Mouse (Mus musculus) erythroid progenitor cell, adult 5-6 weeks (primary cell): ENCODE data around the gene Mcidas. TPM values are rescaled to one million over a fixed set of nuclear protein-coding genes. Genes with fewer than 3 reads are reported as not detected.

Experiments used
- total RNA-seq, 2 experiments: library from RNA; stranded (forward) in 1 of 2; stranded (reverse) in 1 of 2; fragments of 150-400 nt in 1 of 2; fragments of 186-747, 209-891 nt in 1 of 2; gene quantifications; 2 replicates each; pipeline versions ENCODE4 v1.2.3 to v1.2.4; 2015 to 2017; ENCODE audit warnings: low replicate concordance in 2 of 2

The Mcidas gene
- total RNA-seq, 2 experiments from 2014 or later = not detected

Other genes starting within 250 kb of the Mcidas start
- 82.2 and 93.7 TPM in 2 replicates for gene Plpp1, start 193.1 kb upstream of the Mcidas start, total RNA-seq (2015; ENCODE audit: low replicate concordance)
- 50.8 and 56.6 TPM in 2 replicates for gene Plpp1, start 193.1 kb upstream of the Mcidas start, total RNA-seq (2017; ENCODE audit: low replicate concordance)
- gene Mtrex, start 66.4 kb upstream of the Mcidas start, total RNA-seq (2015; ENCODE audit: low replicate concordance) = 46.1 and 52.4 TPM in 2 replicates
- 49.7 and 60.1 TPM in 2 replicates for gene Mtrex, start 66.4 kb upstream of the Mcidas start, total RNA-seq (2017; ENCODE audit: low replicate concordance)
- 3.2 and 4.6 TPM in 2 replicates for gene Dhx29, start 66.4 kb upstream of the Mcidas start, total RNA-seq (2015; ENCODE audit: low replicate concordance)
- gene Dhx29, start 66.4 kb upstream of the Mcidas start, total RNA-seq (2017; ENCODE audit: low replicate concordance) = 3.7 and 5.1 TPM in 2 replicates
- 0.42 and 3.2 TPM in 2 replicates for gene Ccno, start 6.0 kb upstream of the Mcidas start, total RNA-seq (2015; ENCODE audit: low replicate concordance)
- gene Ccno, start 6.0 kb upstream of the Mcidas start, total RNA-seq (2017; ENCODE audit: low replicate concordance) = not detected in 2 replicates
- gene Cdc20b, start 41.3 kb downstream of the Mcidas start, total RNA-seq (2015; ENCODE audit: low replicate concordance) = not detected in 2 replicates
- gene Cdc20b, start 41.3 kb downstream of the Mcidas start, total RNA-seq (2017; ENCODE audit: low replicate concordance) = not detected in 2 replicates
- gene Gpx8, start 52.6 kb downstream of the Mcidas start, total RNA-seq (2015; ENCODE audit: low replicate concordance) = 5.4 TPM in 1 of 2 replicates, not detected in the other
- 3.9 TPM in 1 of 2 replicates, not detected in the other for gene Gpx8, start 52.6 kb downstream of the Mcidas start, total RNA-seq (2017; ENCODE audit: low replicate concordance)
- gene Gzma, start 107.1 kb downstream of the Mcidas start, total RNA-seq (2015; ENCODE audit: low replicate concordance) = 7.5 and 9.0 TPM in 2 replicates
- gene Gzma, start 107.1 kb downstream of the Mcidas start, total RNA-seq (2017; ENCODE audit: low replicate concordance) = 0.91 and 11.7 TPM in 2 replicates
- gene Esm1, start 215.8 kb downstream of the Mcidas start, total RNA-seq (2015; ENCODE audit: low replicate concordance) = 1.8 TPM in 1 of 2 replicates, not detected in the other
- 1.9 TPM in 1 of 2 replicates, not detected in the other for gene Esm1, start 215.8 kb downstream of the Mcidas start, total RNA-seq (2017; ENCODE audit: low replicate concordance)
- gene Gzmk, start 232.1 kb downstream of the Mcidas start, total RNA-seq (2015; ENCODE audit: low replicate concordance) = not detected in 2 replicates
- gene Gzmk, start 232.1 kb downstream of the Mcidas start, total RNA-seq (2017; ENCODE audit: low replicate concordance) = not detected in 2 replicates